Mouse (Mus musculus) retina, adult 2 months (tissue): ENCODE data around the gene Galnt4.

Source experiments
- DNase-seq: peaks from one replicate; pipeline ENCODE4 v3.0.0-alpha.2; 2012; ENCODE audit warnings: low read depth, low spot score

The Galnt4 gene

GRCm38 (mm10) chr10:99107964-99108363 is at the start of gene Galnt4:
Gene Galnt4, plus strand, starts transcription at chr10:99108159.
- no peak for DNase-seq

- DNase-seq = no peak
Observed at GRCm38 (mm10) chr10:99060588-99060987, 47.4 kb upstream of the Galnt4 start.

- DNase-seq = no peak
Observed at GRCm38 (mm10) chr10:99061418-99061817, 46.5 kb upstream of the Galnt4 start.

DNA sequence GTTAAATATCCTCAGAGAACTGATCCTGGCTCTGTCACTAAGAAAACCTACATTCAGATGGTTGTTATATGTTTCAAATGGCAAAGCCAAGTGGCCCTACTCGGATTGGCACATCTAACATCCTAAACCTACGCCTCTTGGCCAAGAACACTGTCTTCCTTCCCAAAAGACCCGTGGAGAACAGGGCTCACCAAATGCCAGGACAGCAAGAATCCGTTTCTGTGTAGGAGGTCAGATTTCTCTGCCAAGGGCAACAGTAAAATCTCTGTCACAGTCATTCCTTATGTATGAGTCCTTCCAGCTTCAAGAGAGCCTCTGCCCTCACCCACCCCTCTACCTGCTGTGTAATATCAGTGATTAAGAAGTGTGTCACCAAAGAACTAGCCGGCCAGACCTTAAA is 45.4 kb upstream of the Galnt4 start:
- no peak for DNase-seq

GRCm38 (mm10) chr10:99076113-99076895 is 31.7 kb upstream of the Galnt4 start:
- DNase-seq = no peak

DNA sequence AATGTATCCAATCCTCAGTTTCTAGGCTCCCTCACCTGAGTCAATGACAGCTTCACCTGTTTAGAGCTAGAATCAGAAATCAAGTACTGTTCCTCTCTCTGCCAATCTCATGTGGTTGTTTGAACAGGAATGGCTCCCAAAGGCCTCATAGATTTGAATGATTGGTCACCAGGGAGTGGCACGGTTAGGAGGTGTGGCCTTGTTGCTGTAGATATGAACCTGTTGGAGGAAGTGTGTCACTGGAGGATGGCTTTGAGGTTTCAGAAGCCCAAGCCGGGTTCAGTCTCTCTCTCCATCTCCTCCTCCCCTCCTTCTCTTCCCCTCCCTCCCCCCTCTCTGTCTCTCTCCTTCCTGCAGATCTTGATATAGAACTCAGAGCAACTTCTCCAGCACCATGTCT is 29.3 kb upstream of the Galnt4 start:
- no peak for DNase-seq

- no peak for DNase-seq
Observed at GRCm38 (mm10) chr10:99081569-99081990, 26.4 kb upstream of the Galnt4 start.

- DNase-seq = no peak
Observed at GRCm38 (mm10) chr10:99083431-99084003, 24.4 kb upstream of the Galnt4 start.

GRCm38 (mm10) chr10:99084397-99085239 is 23.3 kb upstream of the Galnt4 start:
- DNase-seq = peak; percentile 71

DNA sequence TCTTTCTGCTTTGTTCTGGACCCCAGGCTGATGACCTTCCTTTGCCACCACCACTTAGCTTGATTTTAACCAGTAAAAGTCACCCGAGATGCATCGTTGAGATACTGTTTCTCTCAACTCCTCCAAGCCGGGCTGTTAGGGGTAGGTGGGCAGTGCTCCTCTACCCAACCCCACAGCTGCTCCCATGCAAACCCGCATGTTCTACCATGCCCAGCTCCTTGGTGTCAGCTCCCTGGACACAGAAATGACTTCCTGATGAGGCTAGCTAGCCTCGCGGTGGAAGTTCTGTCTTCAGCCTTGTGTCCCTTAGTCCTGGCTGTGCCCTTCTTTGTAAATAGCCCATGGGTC is 22.7 kb upstream of the Galnt4 start:
- DNase-seq = no peak

DNA sequence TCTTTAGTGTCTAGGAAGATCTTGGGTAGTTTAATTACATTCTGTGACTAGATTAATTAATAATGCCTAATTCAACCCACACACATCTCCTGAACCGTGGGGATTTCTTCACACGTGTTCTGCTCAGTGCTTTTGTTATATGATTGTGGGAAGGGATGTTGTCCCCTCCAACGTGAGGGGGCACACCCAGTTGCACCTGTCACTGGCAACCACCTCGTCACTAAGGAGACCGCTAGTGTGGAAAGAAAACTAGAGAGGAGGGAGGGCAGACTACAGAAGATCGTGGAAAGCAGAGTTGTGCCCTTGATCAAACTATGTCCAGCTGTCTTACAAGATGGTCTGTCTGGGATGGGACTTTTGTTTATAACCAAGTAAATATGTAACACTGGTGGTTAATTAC is 21.9 kb upstream of the Galnt4 start:
- DNase-seq = no peak

- no peak for DNase-seq
Observed at GRCm38 (mm10) chr10:99089906-99090305, 18.1 kb upstream of the Galnt4 start.

- DNase-seq = no peak
Observed at GRCm38 (mm10) chr10:99093364-99093763, 14.6 kb upstream of the Galnt4 start.

- no peak for DNase-seq
Observed at GRCm38 (mm10) chr10:99095114-99095513, 12.8 kb upstream of the Galnt4 start.

DNA sequence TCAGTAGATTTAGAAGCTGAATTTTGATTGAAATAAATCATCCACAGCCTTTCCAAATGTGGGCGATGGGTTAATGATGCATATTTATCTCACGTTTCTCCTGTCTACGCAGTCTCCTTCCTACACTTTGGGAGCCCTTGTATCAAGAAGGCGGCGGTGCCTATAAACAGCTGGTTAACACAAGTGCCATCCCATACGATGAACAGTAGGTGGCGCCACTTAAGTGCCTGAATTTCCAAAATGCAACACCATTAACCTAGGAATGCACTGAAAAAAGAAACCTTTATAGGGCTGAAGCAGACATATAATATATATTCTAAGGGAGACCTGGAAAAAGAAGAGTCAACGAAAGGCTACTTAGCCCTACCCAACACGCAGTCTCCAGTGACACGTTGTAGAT is 10.6 kb upstream of the Galnt4 start:
- no peak for DNase-seq

GRCm38 (mm10) chr10:99105522-99105921 is 2.4 kb upstream of the Galnt4 start:
- DNase-seq = no peak

- DNase-seq = no peak
Observed at GRCm38 (mm10) chr10:99106311-99106702, 1.7 kb upstream of the Galnt4 start.

DNA sequence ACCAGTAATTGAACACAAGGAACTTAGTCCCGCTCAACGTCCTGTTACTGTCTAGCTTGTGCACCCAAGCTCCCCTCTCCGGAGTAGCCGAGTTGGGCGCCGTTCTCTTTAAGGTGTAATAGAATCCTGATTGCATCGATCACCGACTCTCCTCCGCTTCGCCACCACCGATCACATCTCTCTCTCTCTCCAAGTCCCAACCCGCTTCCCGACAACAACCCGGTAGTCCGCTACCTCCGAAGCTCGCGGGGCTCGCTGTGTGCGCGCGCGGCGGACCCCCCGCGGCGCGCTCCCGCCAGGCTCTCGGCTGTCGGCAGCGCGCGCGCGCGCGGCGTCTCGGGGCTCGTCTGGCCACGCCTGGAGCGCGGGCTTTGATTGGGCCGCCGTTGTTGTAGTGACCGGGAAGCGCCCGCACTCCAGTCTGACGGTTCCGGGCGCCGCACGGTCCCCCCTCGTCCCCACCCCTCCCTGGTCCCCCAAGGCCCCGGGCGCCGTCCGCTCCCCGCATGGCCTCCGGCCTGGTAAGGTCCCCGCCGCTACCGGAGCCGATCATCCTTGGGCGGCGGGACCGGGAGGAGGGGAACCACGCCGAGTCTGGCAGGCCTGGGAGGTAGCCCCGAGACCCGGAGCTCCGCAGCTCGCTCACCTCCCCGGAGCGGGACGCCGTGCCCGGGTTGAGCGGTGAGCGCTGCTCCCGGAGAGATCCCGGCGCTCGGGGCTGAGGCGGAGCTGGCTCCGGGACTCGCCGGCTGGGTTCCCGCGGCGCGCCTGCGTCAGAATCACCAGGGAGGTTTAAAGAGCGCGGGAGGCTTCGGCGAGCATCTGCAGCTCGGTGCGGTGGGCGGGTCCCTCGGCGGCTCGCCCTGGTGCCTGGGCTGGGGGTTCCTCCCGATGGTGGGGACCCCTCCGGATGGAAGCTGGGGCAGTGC is 992 bp upstream of the Galnt4 start, which contains the start of gene Poc1b:
Poc1b (plus strand) TSS at position 334 of the 929 bp plus-strand sequence.
- DNase-seq = peak; percentile 68

- no peak for DNase-seq
Observed at GRCm38 (mm10) chr10:99108431-99108982, 548 bp downstream of the Galnt4 start.

- DNase-seq = no peak
Observed at GRCm38 (mm10) chr10:99113533-99113932, 5.6 kb downstream of the Galnt4 start.

- DNase-seq = no peak
Observed at GRCm38 (mm10) chr10:99114295-99114694, 6.3 kb downstream of the Galnt4 start.
